Mouse (Mus musculus): Measurements from ENCODE around the gene Phldb2. TPM values are rescaled to one million over a fixed set of nuclear protein-coding genes. Genes with fewer than 3 reads are reported as not detected.

The Phldb2 gene
- polyA plus RNA-seq, 1 experiment from 2014 or later = 6.6 TPM

- Histone ChIP-seq H3K9me3 (replicated peaks; ENCODE audit: control insufficient read depth, low read length, poor library complexity, severe bottlenecking) (no peaks in the 10 kb centered on the region), H3K27ac (ENCODE audit: low read length) (no peak overlapping the region), H3K4me2 (ENCODE audit: low read length) (no peak overlapping the region), H3K36me3 (ENCODE audit: control insufficient read depth, insufficient read depth, low read length) (no peaks in the 10 kb centered on the region), H3K4me3 (ENCODE audit: low read depth, low read length) (no peak overlapping the region), H3K27me3 (ENCODE audit: control insufficient read depth, insufficient read depth, low read depth, low read length) (no peaks in the 10 kb centered on the region), H3K9ac (ENCODE audit: low read depth, low read length) (no peak overlapping the region), H3K4me1 (ENCODE audit: control insufficient read depth, insufficient read depth, low read length) (peaks cover 5% of the 10 kb centered on the region; the same call in 1 of the 2 replicates)
- no peak for ATAC-seq
- 95% methylated on average over 3 of the region's 3 CpGs for WGBS
These were observed 14.0 kb downstream of the Phldb2 start for GRCm38 (mm10) chr16:45939436-45939835.

- Histone ChIP-seq H3K36me3 (ENCODE audit: control insufficient read depth, insufficient read depth, low read length) (no peaks in the 10 kb centered on the region), H3K4me2 (ENCODE audit: low read length) (no peak overlapping the region), H3K9me3 (replicated peaks; ENCODE audit: control insufficient read depth, low read length, poor library complexity, severe bottlenecking) (no peaks in the 10 kb centered on the region), H3K4me3 (ENCODE audit: low read depth, low read length) (no peak overlapping the region), H3K27me3 (ENCODE audit: control insufficient read depth, insufficient read depth, low read depth, low read length) (no peaks in the 10 kb centered on the region), H3K4me1 (ENCODE audit: control insufficient read depth, insufficient read depth, low read length) (peaks cover 5% of the 10 kb centered on the region; the same call in 1 of the 2 replicates), H3K27ac (ENCODE audit: low read length) (no peak overlapping the region), H3K9ac (ENCODE audit: low read depth, low read length) (no peak overlapping the region)
- ATAC-seq = no peak
- 76% methylated on average over 2 of the region's 2 CpGs for WGBS
These were observed 16.0 kb downstream of the Phldb2 start for GRCm38 (mm10) chr16:45937381-45937780.

DNA sequence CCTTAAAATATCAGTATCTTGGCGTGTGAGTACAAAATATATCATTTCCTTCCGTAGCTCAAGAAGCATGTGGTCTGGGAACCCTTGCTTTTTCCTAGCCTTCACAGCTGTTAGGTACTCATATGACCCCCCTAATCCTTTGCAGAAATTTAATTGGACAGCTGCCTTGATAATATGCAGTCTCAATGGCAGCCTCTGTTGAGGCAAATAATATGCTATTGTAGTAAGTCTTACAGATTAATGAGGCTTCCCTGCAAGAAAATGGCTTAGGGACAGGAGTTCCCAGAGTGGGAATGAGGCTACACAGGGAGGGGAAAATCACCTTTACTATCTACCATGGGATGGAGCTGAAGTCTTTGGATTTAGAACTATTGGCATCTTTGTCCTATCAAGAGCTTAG is 16.9 kb downstream of the Phldb2 start:
- 42% methylated on average over 2 of the region's 2 CpGs for WGBS
- no peaks in the 10 kb centered on the region for H3K36me3 ChIP-seq (ENCODE audit: control insufficient read depth, insufficient read depth, low read length)
- no peak overlapping the region for H3K27ac ChIP-seq (ENCODE audit: low read length)
- peaks cover 5% of the 10 kb centered on the region; the same call in 1 of the 2 replicates for H3K4me1 ChIP-seq (ENCODE audit: control insufficient read depth, insufficient read depth, low read length)
- H3K27me3 ChIP-seq (ENCODE audit: control insufficient read depth, insufficient read depth, low read depth, low read length) = no peaks in the 10 kb centered on the region
- 0 out of 2 replicates have a peak, but pooled peaks have one; percentile 11 for ATAC-seq
- H3K4me2 ChIP-seq (ENCODE audit: low read length) = no peak overlapping the region
- no peak overlapping the region for H3K4me3 ChIP-seq (ENCODE audit: low read depth, low read length)
- H3K9ac ChIP-seq (ENCODE audit: low read depth, low read length) = no peak overlapping the region
- no peaks in the 10 kb centered on the region for H3K9me3 ChIP-seq (replicated peaks; ENCODE audit: control insufficient read depth, low read length, poor library complexity, severe bottlenecking)

GRCm38 (mm10) chr16:45935956-45936483 is 17.4 kb downstream of the Phldb2 start:
- WGBS = 77% methylated on average over 3 of the region's 3 CpGs
- H3K27me3 ChIP-seq (ENCODE audit: control insufficient read depth, insufficient read depth, low read depth, low read length) = no peaks in the 10 kb centered on the region
- H3K4me3 ChIP-seq (ENCODE audit: low read depth, low read length) = no peak overlapping the region
- ATAC-seq = no peak
- no peak overlapping the region for H3K27ac ChIP-seq (ENCODE audit: low read length)
- peaks cover 5% of the 10 kb centered on the region; the same call in 1 of the 2 replicates for H3K4me1 ChIP-seq (ENCODE audit: control insufficient read depth, insufficient read depth, low read length)
- no peaks in the 10 kb centered on the region for H3K36me3 ChIP-seq (ENCODE audit: control insufficient read depth, insufficient read depth, low read length)
- no peak overlapping the region for H3K9ac ChIP-seq (ENCODE audit: low read depth, low read length)
- H3K4me2 ChIP-seq (ENCODE audit: low read length) = no peak overlapping the region
- no peaks in the 10 kb centered on the region for H3K9me3 ChIP-seq (replicated peaks; ENCODE audit: control insufficient read depth, low read length, poor library complexity, severe bottlenecking)

DNA sequence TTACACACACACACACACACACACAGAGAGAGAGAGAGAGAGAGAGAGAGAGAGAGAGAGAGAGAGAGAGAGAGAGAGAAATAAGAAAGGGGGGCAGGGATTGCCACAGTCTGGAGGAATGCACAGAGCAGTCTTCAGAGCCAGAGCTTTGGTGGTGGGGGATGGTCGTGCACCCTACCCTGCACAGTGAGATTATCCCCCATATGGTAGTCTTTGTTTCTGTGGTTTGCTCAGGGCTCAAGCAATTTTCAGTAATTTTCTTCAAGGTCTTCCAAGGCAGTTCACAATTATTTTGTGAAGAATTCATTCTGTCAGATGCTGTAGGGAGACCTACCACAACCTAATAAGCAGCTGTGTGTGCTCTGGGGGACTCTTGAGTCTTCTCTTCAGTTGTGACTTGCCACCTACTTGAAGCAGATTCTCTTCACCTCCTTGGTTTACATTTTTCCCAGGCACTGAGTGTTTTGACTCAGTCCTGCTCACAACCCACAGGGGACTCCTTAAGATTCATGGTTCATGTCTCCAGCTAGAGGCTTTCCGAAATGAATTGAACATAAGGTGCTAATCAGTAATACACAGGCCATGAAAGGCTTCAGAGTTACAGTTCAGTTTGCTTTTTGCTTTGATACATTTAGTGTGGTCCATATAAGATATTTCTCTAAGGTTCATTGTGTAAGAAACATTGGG is 18.5 kb downstream of the Phldb2 start:
- Histone ChIP-seq H3K27ac (ENCODE audit: low read length) (no peak overlapping the region), H3K27me3 (ENCODE audit: control insufficient read depth, insufficient read depth, low read depth, low read length) (no peaks in the 10 kb centered on the region), H3K4me3 (ENCODE audit: low read depth, low read length) (no peak overlapping the region), H3K4me2 (ENCODE audit: low read length) (no peak overlapping the region), H3K36me3 (ENCODE audit: control insufficient read depth, insufficient read depth, low read length) (no peaks in the 10 kb centered on the region), H3K4me1 (ENCODE audit: control insufficient read depth, insufficient read depth, low read length) (peaks cover 5% of the 10 kb centered on the region; the same call in 1 of the 2 replicates), H3K9ac (ENCODE audit: low read depth, low read length) (no peak overlapping the region), H3K9me3 (replicated peaks; ENCODE audit: control insufficient read depth, low read length, poor library complexity, severe bottlenecking) (no peaks in the 10 kb centered on the region)
- 0 out of 2 replicates have a peak, but pooled peaks have one; percentile 36 for ATAC-seq
- WGBS = 46% methylated on average over 2 of the region's 2 CpGs

GRCm38 (mm10) chr16:45930308-45930707 is 23.1 kb downstream of the Phldb2 start:
- WGBS = 91% methylated on average over 3 of the region's 3 CpGs
- no peak for ATAC-seq

DNA sequence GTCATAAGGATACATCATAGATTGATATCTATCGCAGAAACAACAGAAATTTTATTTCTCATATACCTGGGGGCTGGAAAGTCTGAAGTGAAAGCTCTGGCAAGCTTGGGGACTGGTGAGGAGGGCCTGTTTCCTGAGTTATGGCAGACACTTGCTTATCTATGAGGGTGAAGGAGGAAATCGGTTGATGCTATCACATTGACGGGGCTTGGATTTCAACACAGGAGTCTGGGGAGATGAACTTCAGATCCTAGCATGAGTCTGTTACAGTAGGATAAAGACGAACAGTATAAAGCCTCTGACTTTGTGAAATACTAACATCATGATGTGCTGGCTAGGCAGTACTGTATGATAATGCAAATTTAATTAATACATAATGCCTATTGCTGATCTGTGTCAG is 25.3 kb downstream of the Phldb2 start:
- Histone ChIP-seq H3K4me2 (ENCODE audit: low read length) (no peak overlapping the region), H3K9me3 (replicated peaks; ENCODE audit: control insufficient read depth, low read length, poor library complexity, severe bottlenecking) (no peaks in the 10 kb centered on the region), H3K9ac (ENCODE audit: low read depth, low read length) (no peak overlapping the region), H3K27ac (ENCODE audit: low read length) (no peak overlapping the region), H3K27me3 (ENCODE audit: control insufficient read depth, insufficient read depth, low read depth, low read length) (no peaks in the 10 kb centered on the region), H3K4me3 (ENCODE audit: low read depth, low read length) (no peak overlapping the region), H3K4me1 (ENCODE audit: control insufficient read depth, insufficient read depth, low read length) (no peaks in the 10 kb centered on the region), H3K36me3 (ENCODE audit: control insufficient read depth, insufficient read depth, low read length) (no peaks in the 10 kb centered on the region)
- ATAC-seq = no peak
- WGBS = 83% methylated on average over 4 of the region's 4 CpGs

More at GRCm38 (mm10) chr16:45930308-45930707, 23.1 kb downstream of the Phldb2 start:
- no peaks in the 10 kb centered on the region for H3K27me3 ChIP-seq (ENCODE audit: control insufficient read depth, insufficient read depth, low read depth, low read length)
- H3K9ac ChIP-seq (ENCODE audit: low read depth, low read length) = no peak overlapping the region
- H3K9me3 ChIP-seq (replicated peaks; ENCODE audit: control insufficient read depth, low read length, poor library complexity, severe bottlenecking) = no peaks in the 10 kb centered on the region
- no peak overlapping the region for H3K27ac ChIP-seq (ENCODE audit: low read length)
- no peak overlapping the region for H3K4me3 ChIP-seq (ENCODE audit: low read depth, low read length)
- no peak overlapping the region for H3K4me2 ChIP-seq (ENCODE audit: low read length)
- no peaks in the 10 kb centered on the region for H3K4me1 ChIP-seq (ENCODE audit: control insufficient read depth, insufficient read depth, low read length)
- H3K36me3 ChIP-seq (ENCODE audit: control insufficient read depth, insufficient read depth, low read length) = no peaks in the 10 kb centered on the region

DNA sequence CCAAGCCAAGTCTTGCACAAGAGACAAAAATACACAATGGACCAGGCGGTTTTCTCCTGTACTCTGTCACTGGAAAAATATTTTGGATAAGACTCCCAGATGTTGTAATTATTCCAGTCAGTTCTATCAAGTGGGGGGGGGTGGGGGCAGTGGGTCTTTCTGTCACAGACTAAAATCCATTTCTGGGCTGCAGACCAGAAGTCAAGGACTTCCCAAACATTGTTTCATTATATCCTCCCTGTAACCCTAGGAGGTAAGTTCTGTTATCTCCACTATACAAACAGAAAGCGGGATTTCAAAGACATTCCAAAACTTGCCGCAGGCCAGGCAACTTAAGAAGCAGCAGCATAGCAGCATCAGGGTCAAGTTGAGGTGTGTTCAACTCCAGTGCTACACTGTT is 25.8 kb downstream of the Phldb2 start:
- no peak overlapping the region for H3K4me2 ChIP-seq (ENCODE audit: low read length)
- no peaks in the 10 kb centered on the region for H3K9me3 ChIP-seq (replicated peaks; ENCODE audit: control insufficient read depth, low read length, poor library complexity, severe bottlenecking)
- no peak overlapping the region for H3K4me3 ChIP-seq (ENCODE audit: low read depth, low read length)
- no peak overlapping the region for H3K27ac ChIP-seq (ENCODE audit: low read length)
- no peaks in the 10 kb centered on the region for H3K27me3 ChIP-seq (ENCODE audit: control insufficient read depth, insufficient read depth, low read depth, low read length)
- H3K36me3 ChIP-seq (ENCODE audit: control insufficient read depth, insufficient read depth, low read length) = no peaks in the 10 kb centered on the region
- no peak for ATAC-seq
- H3K9ac ChIP-seq (ENCODE audit: low read depth, low read length) = no peak overlapping the region
- H3K4me1 ChIP-seq (ENCODE audit: control insufficient read depth, insufficient read depth, low read length) = no peaks in the 10 kb centered on the region
- 70% methylated on average over 3 of the region's 3 CpGs for WGBS

- Histone ChIP-seq H3K4me1 (ENCODE audit: control insufficient read depth, insufficient read depth, low read length) (no peaks in the 10 kb centered on the region), H3K36me3 (ENCODE audit: control insufficient read depth, insufficient read depth, low read length) (no peaks in the 10 kb centered on the region), H3K27ac (ENCODE audit: low read length) (no peak overlapping the region), H3K9ac (ENCODE audit: low read depth, low read length) (no peak overlapping the region), H3K4me3 (ENCODE audit: low read depth, low read length) (no peak overlapping the region), H3K9me3 (replicated peaks; ENCODE audit: control insufficient read depth, low read length, poor library complexity, severe bottlenecking) (no peaks in the 10 kb centered on the region), H3K27me3 (ENCODE audit: control insufficient read depth, insufficient read depth, low read depth, low read length) (no peaks in the 10 kb centered on the region), H3K4me2 (ENCODE audit: low read length) (no peak overlapping the region)
- no peak for ATAC-seq
- 92% methylated on average over 5 of the region's 5 CpGs for WGBS
These were observed 26.5 kb downstream of the Phldb2 start for GRCm38 (mm10) chr16:45926875-45927274.

Measured in midbrain, embryonic 16.5 days (tissue).